Mouse (Mus musculus) heart, embryonic 16.5 days (tissue): ENCODE results near the gene Gm49361. TPM values are rescaled to one million over a fixed set of nuclear protein-coding genes. Genes with fewer than 3 reads are reported as not detected.
A peak's percentile ranks its signal among the peaks of the same experiment; 100 is the strongest.

Experiments used
- ATAC-seq: fragments of 200-750 bp; cut with Nextera tagmentation; replicated peaks from 2 replicates; pipeline ENCODE4 v1.8.0; 2017; ENCODE audit warnings: moderate number of reproducible peaks; ENCODE audit not compliant: insufficient read depth, low FRiP score; ENCODE audit errors: extremely low read depth
- H3K27ac ChIP-seq: fragments of 300-500 bp; sonication (generic); 2 replicates; pipeline ENCODE4 v1.5.1; 2014; ENCODE audit warnings: mild to moderate bottlenecking, low read length, control low read depth, moderate library complexity
- H3K27me3 ChIP-seq: fragments of 300-500 bp; sonication (generic); 2 replicates; pipeline ENCODE4 v1.6.1; 2014; ENCODE audit warnings: low read length, mixed read lengths; ENCODE audit not compliant: control insufficient read depth, insufficient read depth
- H3K36me3 ChIP-seq: fragments of 300-500 bp; sonication (generic); 2 replicates; pipeline ENCODE4 v1.6.1; 2014; ENCODE audit not compliant: control insufficient read depth, insufficient read depth
- H3K4me1 ChIP-seq: fragments of 300-500 bp; sonication (generic); 2 replicates; pipeline ENCODE4 v1.6.1; 2014; ENCODE audit warnings: low read length, mixed read lengths; ENCODE audit not compliant: control insufficient read depth, insufficient read depth
- H3K4me2 ChIP-seq: fragments of 300-500 bp; sonication (generic); 2 replicates; pipeline ENCODE4 v1.6.1; 2014; ENCODE audit warnings: low read depth, mild to moderate bottlenecking, control low read depth, low read length
- H3K4me3 ChIP-seq: fragments of 300-500 bp; sonication (generic); 2 replicates; pipeline ENCODE4 v1.5.1; 2014; ENCODE audit warnings: mild to moderate bottlenecking, control low read depth, low read length
- H3K9ac ChIP-seq: fragments of 300-500 bp; sonication (generic); 2 replicates; pipeline ENCODE4 v1.6.1; 2014; ENCODE audit warnings: low read length, control low read depth
- H3K9me3 ChIP-seq: fragments of 300-500 bp; sonication (generic); replicated peaks from 2 replicates; pipeline ENCODE4 v1.6.1; 2016; ENCODE audit warnings: low read length; ENCODE audit not compliant: control insufficient read depth
- WGBS: fragments of 180-500 bp; shearing (Covaris S2); extraction: QIAGEN DNeasy Blood & Tissue Kit; methylation state at CpG from one replicate; pipeline ENCODE4 v1.1.7; 2014; 5-methylcytosine and 5-hydroxymethylcytosine counted together
- polyA plus RNA-seq: library from polyadenylated mRNA; unstranded; fragments of >200 nt; fragmentation: Nextera tagmentation; extraction: Ambion mirVana; gene quantifications from 2 replicates; pipeline ENCODE4 v1.2.1, GENCODE M21; 2015

Gm49361 gene
- polyA plus RNA-seq, 1 experiment from 2014 or later = not detected

DNA sequence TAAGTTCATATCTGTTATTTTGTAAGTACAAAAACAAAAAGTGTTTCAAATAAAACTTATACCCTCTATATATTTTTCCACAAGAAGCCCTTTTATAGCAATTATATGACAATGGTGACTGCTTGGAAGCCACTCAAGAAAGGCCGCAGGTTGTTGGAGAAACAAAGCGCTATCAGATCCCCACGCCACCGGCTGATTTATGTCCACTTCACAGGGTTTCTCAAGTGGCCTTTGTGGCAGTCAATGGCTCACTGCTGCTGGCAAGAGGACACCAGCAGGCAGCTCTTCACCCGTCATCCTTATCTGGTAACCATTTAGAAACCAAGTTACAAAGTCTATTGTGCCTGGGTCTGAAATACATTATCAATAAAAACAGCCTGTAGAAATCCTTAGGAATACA is 111.8 kb downstream of the Gm49361 start:
- Histone ChIP-seq H3K27ac (no peak overlapping the region), H3K9me3 (no peaks in the 10 kb centered on the region), H3K36me3 (no peaks in the 10 kb centered on the region), H3K9ac (no peak overlapping the region), H3K4me3 (no peak overlapping the region), H3K4me1 (peaks cover 23% of the 10 kb centered on the region), H3K27me3 (no peaks in the 10 kb centered on the region), H3K4me2 (no peak overlapping the region)
- no peak for ATAC-seq
- WGBS = 42% methylated on average over 5 of the region's 5 CpGs

DNA sequence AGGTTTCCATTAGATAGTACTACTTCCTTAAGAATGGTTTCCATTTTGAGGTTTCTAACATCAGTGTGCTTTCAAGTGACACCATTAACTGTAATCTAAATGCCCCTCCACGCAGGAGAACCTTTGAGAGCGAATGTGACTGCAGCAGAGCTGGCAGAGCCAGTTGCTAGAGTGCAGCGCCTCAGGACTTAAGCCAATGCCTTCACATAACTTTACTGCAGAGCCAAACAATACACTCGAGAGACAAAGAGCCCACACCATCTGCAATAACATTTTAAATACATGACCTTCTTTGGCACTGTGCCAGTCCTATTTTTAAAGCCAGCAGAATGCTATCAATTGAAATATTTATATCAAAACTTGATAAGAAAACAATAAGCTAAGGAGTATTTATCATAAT is 116.3 kb downstream of the Gm49361 start:
- Histone ChIP-seq H3K9me3 (no peaks in the 10 kb centered on the region), H3K4me2 (no peak overlapping the region), H3K4me3 (no peak overlapping the region), H3K36me3 (peaks cover 21% of the 10 kb centered on the region), H3K27ac (no peak overlapping the region), H3K9ac (no peak overlapping the region), H3K4me1 (peaks cover 16% of the 10 kb centered on the region), H3K27me3 (no peaks in the 10 kb centered on the region)
- 31% methylated on average over 4 of the region's 4 CpGs for WGBS
- ATAC-seq = no peak

DNA sequence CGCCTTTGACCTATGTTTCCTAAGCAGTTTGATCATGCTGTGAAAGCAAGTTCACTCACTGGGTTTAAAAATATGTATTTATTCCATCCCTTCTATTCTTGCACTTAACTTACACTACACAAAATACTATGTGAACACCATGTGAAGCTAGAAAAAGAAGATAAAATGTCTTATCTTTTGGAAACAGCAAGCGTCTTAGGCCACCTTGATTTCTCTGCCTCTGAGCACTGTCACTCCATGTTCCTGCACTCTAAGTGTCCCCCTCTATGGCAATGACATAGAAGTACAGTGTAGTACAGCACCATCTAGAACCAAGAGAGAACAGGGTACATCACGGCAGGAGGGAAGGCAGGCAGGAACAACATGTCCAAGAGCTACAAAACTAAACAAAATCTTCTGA is 123.0 kb downstream of the Gm49361 start:
- H3K9me3 ChIP-seq = no peaks in the 10 kb centered on the region
- 77% methylated on average over 3 of the region's 3 CpGs for WGBS
- peaks cover 2% of the 10 kb centered on the region; the same call in 1 of the 2 replicates for H3K4me1 ChIP-seq
- H3K27me3 ChIP-seq = no peaks in the 10 kb centered on the region
- H3K4me3 ChIP-seq = no peak overlapping the region
- peaks cover 18% of the 10 kb centered on the region for H3K36me3 ChIP-seq
- ATAC-seq = no peak
- H3K4me2 ChIP-seq = no peak overlapping the region
- no peak overlapping the region for H3K9ac ChIP-seq
- H3K27ac ChIP-seq = no peak overlapping the region

DNA sequence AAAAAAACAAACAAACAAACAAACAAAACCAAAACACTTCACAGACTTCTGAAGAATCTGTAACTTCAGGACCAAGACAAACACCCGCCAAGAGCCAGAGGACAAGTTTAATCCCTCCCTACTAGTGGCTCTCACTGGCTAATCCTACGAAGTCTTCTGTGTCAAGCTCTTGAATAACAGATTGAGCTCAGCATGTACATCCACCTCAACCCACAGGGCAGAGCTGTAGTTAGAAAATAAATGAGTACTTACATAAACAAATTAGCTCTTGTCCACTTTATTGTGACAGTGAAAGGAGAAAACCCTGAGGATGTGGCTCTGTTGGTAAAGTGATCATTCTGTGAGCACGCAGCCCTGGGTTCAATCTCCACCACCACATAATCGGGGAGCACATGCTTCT is 124.2 kb downstream of the Gm49361 start:
- Histone ChIP-seq H3K27ac (no peak overlapping the region), H3K36me3 (peaks cover 14% of the 10 kb centered on the region), H3K4me2 (no peak overlapping the region), H3K4me1 (peaks cover 6% of the 10 kb centered on the region; the same call in 1 of the 2 replicates), H3K4me3 (no peak overlapping the region), H3K9ac (no peak overlapping the region), H3K9me3 (no peaks in the 10 kb centered on the region), H3K27me3 (no peaks in the 10 kb centered on the region)
- no peak for ATAC-seq
- WGBS = 80% methylated on average over 4 of the region's 4 CpGs

DNA sequence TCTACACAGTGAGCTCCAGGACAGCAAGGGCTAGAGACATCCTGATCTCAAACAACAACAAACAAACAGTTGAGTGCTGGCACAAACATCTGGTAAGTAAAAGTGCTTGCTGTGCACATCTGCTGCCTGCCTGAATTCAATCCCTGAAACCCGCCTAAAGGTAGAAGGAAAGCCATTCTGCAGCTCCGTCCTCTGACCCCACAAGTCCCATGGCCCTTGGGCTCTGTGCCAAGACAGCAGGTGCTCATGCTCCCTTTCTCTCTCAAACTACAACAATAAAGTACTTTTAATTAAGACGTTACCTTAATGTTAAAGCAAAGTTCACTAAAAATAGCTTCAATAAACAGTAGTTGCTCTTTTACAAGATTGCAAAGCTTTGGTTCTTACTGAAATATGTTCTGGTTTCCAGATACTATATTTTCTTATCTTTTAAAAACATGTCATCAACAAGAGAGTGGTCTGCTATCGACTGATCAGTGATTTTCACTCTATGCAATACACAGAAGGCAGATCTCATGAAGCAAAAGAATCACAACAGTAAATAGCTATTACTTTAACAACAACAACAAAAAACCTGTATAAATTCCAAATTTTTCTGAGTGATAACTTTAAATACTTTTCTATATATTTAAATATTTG is 125.2 kb downstream of the Gm49361 start:
- no peak for ATAC-seq
- no peaks in the 10 kb centered on the region for H3K9me3 ChIP-seq
- H3K36me3 ChIP-seq = peaks cover 6% of the 10 kb centered on the region
- no peaks in the 10 kb centered on the region for H3K27me3 ChIP-seq
- no peak overlapping the region for H3K4me2 ChIP-seq
- no peak overlapping the region for H3K9ac ChIP-seq
- peaks cover 6% of the 10 kb centered on the region; the same call in 1 of the 2 replicates for H3K4me1 ChIP-seq
- no peak overlapping the region for H3K27ac ChIP-seq
- 60% methylated on average over 4 of the region's 4 CpGs for WGBS
- no peak overlapping the region for H3K4me3 ChIP-seq

DNA sequence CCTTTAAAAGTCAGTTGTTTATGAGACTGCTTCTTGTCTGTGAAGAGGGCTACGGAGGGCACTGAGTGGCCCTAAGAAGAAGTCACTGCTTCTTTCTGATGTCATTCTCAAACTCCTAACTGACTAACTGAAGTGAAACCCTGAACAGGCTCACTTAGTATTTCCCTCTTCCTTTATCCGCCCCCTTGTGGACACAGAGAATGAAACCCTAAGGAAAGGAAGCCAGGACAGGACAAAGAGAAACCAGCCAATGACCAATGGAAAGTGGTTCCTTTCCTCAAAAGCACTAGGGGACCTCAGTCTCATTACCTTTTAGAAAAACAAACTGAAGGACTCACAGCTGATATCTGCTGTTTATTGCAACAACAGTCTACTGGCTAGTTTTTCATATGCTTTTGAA is 126.4 kb downstream of the Gm49361 start:
- Histone ChIP-seq H3K4me1 (peaks cover 6% of the 10 kb centered on the region; the same call in 1 of the 2 replicates), H3K9ac (no peak overlapping the region), H3K9me3 (no peaks in the 10 kb centered on the region), H3K27me3 (no peaks in the 10 kb centered on the region), H3K27ac (no peak overlapping the region), H3K36me3 (peaks cover 3% of the 10 kb centered on the region), H3K4me2 (no peak overlapping the region), H3K4me3 (no peak overlapping the region)
- WGBS = 44% methylated on average over 2 of the region's 2 CpGs
- ATAC-seq = 0 out of 2 replicates have a peak, but pooled peaks have one; percentile 41

DNA sequence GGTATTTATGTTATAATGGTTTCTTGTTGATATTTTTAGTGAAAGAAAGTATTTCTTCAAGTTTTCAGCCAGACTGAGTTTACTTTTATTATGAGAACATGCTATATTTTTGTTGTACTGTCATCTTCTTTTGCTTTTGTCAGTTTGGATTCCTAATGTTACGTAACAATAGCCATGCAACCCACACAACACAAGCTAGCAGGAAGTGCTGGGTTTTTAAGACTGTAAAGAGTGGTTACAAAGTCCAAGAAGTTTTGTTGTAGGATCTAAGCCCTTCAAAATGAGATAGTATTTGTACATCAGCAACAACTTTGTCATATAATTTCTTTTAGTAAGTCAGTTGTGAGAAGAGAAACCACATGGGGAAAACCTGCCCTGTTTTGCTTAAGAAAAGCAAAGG is 128.2 kb downstream of the Gm49361 start:
- no peak for ATAC-seq
- WGBS = 92% methylated on average over 1 of the region's 1 CpGs
- no peak overlapping the region for H3K4me3 ChIP-seq
- H3K4me2 ChIP-seq = no peak overlapping the region
- no peak overlapping the region for H3K27ac ChIP-seq
- H3K27me3 ChIP-seq = no peaks in the 10 kb centered on the region
- no peaks in the 10 kb centered on the region for H3K36me3 ChIP-seq
- no peak overlapping the region for H3K9ac ChIP-seq
- H3K4me1 ChIP-seq = peaks cover 10% of the 10 kb centered on the region
- H3K9me3 ChIP-seq = no peaks in the 10 kb centered on the region

DNA sequence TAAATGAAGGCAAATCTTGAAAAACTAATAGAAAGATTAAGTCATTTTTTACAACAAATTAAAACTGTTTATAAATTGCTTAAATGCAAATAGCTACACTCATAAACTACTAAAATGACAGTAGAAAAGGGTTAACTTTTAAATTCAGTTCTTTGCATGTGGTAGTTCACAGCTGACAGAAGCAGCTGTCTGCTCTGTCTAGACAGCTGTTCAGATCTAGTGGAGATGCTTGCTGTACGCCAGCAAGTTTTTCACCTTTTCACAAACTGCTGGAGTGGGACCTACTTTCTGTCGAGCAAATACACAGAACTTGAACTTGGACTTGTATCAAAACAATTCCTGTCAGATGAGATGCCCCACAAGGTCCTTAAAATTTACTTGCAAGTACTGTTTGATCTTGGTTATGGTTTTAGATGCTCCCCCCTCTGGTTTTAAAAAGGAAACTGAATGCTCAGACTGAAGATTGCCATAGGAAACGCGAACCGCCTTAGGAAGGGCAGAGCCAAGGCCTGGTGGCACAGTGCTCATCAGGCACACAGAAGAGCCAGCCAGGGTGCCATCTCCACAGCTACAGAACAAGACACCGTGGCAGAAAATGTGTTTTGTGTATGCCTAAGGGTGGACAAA is 129.5 kb downstream of the Gm49361 start:
- WGBS = 76% methylated on average over 6 of the region's 6 CpGs
- H3K9me3 ChIP-seq = no peaks in the 10 kb centered on the region
- no peak overlapping the region for H3K4me3 ChIP-seq
- H3K4me1 ChIP-seq = peaks cover 10% of the 10 kb centered on the region
- no peak overlapping the region for H3K4me2 ChIP-seq
- no peaks in the 10 kb centered on the region for H3K27me3 ChIP-seq
- H3K27ac ChIP-seq = no peak overlapping the region
- ATAC-seq = no peak
- H3K9ac ChIP-seq = no peak overlapping the region
- H3K36me3 ChIP-seq = no peaks in the 10 kb centered on the region

DNA sequence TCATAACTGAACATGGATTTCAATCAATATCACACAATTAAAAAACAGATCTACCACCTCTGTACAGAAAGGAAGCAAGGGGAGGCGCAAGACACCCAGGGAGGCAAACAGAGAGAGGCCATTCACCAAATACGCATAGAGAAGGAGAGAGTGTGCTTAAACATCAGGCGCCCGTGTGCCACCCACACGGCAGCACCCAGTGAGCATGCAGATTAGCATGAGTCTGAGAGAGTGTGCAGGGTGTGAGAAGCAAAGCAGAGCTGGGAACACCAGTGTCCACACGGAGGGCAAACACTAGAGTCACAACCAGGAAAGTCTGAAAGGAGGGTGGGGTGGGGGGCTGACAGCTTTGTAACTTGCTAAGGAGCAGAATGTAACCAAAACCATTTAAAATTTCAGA is 130.1 kb downstream of the Gm49361 start:
- Histone ChIP-seq H3K27ac (no peak overlapping the region), H3K4me3 (no peak overlapping the region), H3K9me3 (no peaks in the 10 kb centered on the region), H3K36me3 (no peaks in the 10 kb centered on the region), H3K4me2 (no peak overlapping the region), H3K9ac (no peak overlapping the region), H3K27me3 (no peaks in the 10 kb centered on the region), H3K4me1 (peaks cover 10% of the 10 kb centered on the region)
- no peak for ATAC-seq
- 91% methylated on average over 6 of the region's 6 CpGs for WGBS
